Mouse (Mus musculus): ENCODE measurements around the gene Ubqln1.

Ubqln1 gene

DNA sequence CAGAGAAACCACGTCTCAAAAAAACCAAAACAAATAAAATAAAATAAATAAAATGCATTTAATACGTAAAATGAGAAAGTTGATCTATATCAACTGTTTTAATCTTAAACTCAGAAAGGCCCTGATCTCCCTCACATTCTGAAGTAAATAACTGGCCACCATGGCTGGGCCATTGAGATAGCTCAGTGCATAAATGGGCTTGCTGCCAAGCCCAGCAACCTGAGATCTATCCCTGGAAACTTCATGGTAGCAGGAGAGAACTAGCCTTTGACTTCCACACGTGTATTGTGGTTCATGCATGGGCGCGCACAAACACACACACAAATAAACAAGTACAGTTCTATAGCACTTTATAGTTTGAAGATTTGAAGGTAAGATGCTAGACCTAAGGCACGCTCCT is 14.1 kb downstream of the Ubqln1 start:
- DNase-seq (ENCODE audit: low spot score) = no peak

GRCm38 (mm10) chr13:58197981-58198640 is 17.3 kb downstream of the Ubqln1 start:
- no peak for DNase-seq (ENCODE audit: low spot score)

DNA sequence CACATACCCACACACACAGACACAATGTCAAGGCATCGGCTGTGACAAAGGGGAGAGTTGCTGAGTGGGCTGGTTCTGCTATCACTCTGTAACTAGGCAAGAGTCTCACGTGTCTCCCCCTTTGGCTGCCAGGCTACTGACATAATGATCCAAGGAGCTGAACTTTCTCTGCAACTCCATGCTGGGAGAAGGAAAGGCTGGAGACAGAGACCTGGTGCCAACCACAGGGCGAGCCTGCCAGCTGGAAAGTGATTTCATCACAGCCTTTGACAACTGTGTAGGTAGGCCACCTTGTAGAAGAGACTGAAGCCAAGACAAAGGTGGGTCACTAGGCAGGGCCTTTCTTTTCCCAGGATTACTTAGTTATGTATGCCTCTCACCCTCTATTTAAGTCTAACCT is 18.2 kb downstream of the Ubqln1 start:
- DNase-seq (ENCODE audit: low spot score) = no peak

DNA sequence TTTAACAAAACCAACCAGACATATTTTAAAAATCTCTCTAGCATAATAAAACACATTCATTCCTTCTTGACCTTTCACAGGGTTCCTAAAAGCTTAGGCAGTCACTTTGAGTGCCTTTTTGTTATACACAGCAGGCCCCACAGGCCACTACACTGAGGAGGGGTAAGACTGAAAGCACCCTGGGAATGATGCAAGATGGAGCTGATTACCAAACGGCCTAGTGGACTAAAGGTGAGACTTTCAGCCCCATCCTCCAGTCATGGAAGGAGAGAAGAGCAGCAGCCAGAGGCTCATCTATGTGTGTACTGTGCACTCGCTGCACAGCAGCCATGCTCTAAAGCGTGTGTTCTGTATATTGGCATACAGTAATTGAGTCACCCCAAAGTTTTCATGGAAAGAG is 20.5 kb downstream of the Ubqln1 start:
- no peak for DNase-seq (ENCODE audit: low spot score)

DNA sequence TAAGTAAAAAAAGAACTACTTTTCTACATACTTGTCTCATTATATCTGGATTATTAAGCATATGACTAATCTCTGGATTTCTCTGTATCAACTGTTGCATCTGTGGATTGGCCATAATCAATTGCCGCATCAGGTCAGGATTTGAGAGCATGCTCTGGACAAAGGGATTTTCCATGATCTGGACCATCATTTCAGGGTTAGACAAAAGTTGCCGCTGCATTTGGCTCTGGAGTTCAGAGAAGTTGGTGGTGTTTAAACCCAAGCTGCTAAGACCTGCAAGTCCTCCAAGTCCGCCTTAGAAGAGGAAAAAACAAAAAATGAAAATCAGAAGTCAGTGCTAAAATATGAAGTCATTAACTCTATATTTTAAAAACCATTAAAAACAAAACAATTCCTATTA is 22.2 kb downstream of the Ubqln1 start:
- DNase-seq (ENCODE audit: low spot score) = no peak

- no peak for DNase-seq (ENCODE audit: low spot score)
Measured at GRCm38 (mm10) chr13:58192146-58192545, 23.3 kb downstream of the Ubqln1 start.

GRCm38 (mm10) chr13:58191516-58191915 is 23.9 kb downstream of the Ubqln1 start:
- no peak for DNase-seq (ENCODE audit: low spot score)

DNA sequence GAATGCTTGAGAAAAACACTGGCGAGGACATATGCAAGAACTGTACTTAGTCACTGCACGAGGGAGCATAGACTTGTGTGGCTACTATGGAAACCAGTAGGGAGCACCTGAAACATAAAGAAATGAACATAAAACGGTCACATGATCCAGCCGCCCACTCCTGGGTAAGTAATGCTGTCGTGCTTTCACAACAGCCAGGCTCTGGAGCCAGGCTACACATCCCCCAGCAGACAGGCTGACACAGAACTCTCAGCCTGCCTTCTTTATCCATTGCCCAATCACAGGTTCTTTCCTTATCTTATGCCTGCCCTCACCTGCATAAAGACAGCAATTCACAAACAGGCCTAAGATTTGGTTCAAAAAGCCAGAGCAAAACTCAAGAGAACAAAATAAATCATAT is 26.0 kb downstream of the Ubqln1 start:
- peak; percentile 36 for DNase-seq (ENCODE audit: low spot score)

DNA sequence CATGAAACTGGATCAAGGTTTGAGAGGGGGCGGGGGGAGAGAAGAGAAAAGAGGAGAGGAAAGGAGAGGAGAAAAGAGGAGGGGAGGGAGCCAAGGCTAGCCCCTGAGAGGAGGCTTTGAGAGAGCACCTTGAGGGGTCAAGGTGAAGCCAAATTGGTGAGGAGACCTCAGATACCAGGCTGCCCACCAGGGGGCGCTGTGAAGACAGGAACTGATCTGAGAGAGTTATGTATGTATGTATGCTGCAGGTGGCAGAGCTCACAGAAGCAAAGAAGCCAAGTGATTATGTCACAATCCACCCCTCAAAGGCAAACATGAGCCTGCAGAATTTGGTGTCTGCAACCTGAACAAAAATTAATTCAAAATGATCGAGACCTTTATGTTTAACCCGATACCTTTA is 27.0 kb downstream of the Ubqln1 start:
- peak; percentile 82 for DNase-seq (ENCODE audit: low spot score)

DNA sequence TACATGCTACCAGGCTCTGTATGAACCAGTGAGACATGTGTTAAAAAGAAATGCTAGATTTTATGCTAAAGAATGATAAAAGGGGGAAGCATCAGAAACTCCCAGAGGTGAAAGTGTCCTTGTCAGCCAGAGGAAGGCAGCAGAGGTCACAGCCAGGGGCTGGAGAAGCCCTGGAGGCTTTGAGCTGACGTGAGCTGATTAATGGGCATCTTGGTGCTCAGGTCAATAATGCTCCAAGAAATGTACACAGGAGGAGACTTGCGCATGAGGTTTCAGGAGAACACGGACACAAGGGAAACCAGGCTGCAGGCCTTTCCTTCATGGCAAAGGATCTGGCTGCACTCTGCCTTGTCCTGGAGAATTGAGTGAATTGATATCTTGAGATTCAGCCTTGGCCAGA is 27.7 kb downstream of the Ubqln1 start:
- no peak for DNase-seq (ENCODE audit: low spot score)

GRCm38 (mm10) chr13:58186281-58186680 is 29.2 kb downstream of the Ubqln1 start:
- DNase-seq (ENCODE audit: low spot score) = no peak

GRCm38 (mm10) chr13:58184111-58184510 is 31.3 kb downstream of the Ubqln1 start:
- DNase-seq (ENCODE audit: low spot score) = no peak

- no peak for DNase-seq (ENCODE audit: low spot score)
Measured at GRCm38 (mm10) chr13:58181607-58182551, 33.6 kb downstream of the Ubqln1 start.

DNA sequence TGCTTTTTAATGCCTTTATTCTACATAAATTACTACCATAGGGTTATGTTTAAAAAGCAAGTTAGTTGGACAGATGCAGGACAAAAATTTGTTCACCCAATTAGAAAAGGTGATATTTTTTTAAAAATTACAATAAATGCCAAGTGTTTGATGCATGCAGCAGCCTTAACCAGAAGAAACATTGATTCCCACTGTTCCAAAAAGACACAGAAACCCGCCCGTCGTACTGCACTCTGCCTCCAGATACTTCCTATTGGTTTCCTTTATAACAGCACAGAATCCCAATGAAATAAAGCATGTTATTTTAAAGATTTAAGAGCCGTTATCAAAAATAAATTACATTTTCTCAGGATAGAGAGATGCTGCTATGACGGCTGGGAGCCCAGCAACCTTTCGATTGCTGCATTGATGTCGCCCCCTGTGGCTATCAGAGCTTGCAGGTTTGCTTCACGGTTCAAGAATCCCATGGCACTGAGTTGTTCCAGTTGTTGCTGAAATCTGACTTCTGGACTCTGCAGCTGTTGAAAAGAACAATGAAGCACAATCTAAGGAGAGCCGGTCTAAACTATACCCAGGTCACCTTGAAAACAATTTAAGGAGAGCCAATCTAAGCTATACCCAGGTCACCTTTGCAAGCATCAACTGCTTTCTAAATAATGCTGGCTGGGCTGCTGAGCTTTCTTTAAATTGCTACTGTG is 37.8 kb downstream of the Ubqln1 start:
- DNase-seq (ENCODE audit: low spot score) = peak; percentile 100

DNA sequence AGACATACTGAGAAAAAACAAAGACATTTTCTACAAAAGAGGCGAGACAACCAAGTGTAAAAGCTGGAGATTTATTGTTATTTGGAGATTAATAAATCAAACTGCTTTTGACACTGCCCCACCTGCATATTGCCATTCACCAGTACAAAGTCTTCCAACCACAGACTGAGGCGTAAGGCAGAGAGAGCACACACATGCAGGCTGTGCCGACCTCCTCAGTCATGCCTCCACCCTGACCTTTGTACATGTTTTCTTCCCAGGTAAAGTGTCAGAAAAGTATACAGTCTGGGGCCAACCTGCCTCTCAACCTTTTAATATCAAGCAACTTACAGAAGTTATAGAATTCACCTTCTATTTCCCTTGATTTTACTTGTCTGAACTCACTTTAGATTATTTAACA is 39.3 kb downstream of the Ubqln1 start:
- DNase-seq (ENCODE audit: low spot score) = no peak

- no peak for DNase-seq (ENCODE audit: low spot score)
Measured at GRCm38 (mm10) chr13:58168119-58168518, 47.3 kb downstream of the Ubqln1 start.

DNA sequence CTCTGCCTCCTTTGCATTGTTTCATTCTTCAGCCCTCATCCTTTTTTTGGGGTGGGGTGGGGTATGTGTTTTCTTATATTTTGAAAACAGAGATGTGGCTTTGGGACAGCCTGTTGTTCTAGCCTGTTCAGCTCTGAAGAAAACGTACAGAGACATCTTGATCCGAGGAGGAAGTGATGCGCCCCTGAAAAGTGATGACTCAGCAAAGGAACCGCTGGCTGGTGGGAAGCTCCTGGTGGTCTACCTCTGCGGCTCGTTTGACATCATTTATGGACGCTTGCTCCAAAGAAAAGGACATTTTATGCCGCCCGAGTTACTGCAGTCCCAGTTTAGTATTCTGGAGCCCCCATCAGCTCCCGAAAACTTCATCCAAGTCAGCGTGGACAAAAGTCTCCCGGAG is 52.1 kb downstream of the Ubqln1 start:
- no peak for DNase-seq (ENCODE audit: low spot score)

DNA sequence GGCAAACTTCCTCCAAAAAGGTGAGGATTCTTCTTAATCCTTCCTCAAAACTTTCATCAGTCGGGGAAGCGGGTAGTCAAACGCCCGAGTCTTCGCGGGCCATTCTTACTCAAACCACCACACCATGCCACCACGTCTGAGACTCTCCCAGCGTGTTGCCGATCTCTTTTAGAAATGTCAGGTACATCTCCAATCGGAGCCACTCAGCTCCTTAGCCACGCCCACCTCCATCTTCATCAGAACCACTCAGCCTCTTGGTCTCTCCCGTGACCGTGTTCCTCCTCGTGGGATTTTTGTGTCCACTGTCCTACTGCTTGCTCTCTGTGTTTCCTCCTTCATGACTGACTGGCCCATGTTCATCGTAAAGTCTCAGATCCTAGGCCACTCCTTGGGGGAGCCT is 54.7 kb downstream of the Ubqln1 start:
- DNase-seq (ENCODE audit: low spot score) = no peak

DNA sequence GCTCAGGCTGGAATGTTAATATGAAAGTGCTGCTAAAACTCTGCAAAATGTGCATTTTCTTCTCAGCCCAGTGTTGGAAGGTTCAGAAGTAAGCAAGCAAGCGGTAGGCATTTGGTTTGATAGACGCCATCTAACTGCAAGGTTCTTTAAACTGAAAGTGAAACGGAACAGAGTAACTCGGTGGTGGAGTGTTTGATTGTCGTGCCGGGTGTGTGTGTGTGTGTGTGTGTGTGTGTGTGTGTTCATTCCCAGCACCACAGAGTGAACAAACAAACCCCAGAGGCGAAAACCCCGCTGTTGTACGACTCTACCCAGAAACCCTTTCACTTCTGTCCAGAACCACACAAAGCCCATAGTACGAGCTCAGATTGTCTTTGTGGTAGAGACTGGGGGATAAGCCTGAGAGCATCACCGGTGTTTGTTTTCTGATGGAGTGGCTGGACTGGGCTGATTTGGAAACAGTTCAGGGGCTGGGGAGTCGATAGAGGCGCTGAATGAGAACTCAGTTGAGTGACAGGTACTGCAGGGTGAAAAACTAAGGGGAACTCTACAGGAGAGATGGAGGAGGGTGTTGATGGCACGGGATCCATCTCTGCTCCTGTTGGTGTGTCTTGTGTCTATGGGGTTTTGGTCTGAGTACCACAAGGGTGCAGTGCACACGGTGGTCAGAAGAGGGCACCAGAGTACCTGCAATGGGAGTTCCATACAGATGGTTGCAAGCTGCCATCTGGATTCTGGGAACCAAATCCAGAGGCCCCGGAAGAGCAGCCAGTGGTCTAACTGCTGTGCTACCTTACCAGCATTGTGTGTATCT is 57.1 kb downstream of the Ubqln1 start:
- DNase-seq (ENCODE audit: low spot score) = peak; percentile 87

- DNase-seq (ENCODE audit: low spot score) = peak; percentile 58
Measured at GRCm38 (mm10) chr13:58157447-58158098, 57.9 kb downstream of the Ubqln1 start, which contains the start of gene Idnk. TSS of gene Idnk (plus strand) at chr13:58157649.

GRCm38 (mm10) chr13:58157036-58157435 is 58.4 kb downstream of the Ubqln1 start:
- no peak for DNase-seq (ENCODE audit: low spot score)
